Mouse (Mus musculus) ES-Bruce4 (cell line): ENCODE data around the gene Rybp. TPM values are rescaled to one million over a fixed set of nuclear protein-coding genes. Genes with fewer than 3 reads are reported as not detected.
A peak's percentile ranks its signal among the peaks of the same experiment; 100 is the strongest.

ENCODE experiments used
- H3K27ac ChIP-seq: 2 replicates; pipeline ENCODE4 v1.5.1; 2012; ENCODE audit warnings: low read length, inconsistent platforms; ENCODE audit not compliant: insufficient read depth
- H3K27me3 ChIP-seq: 2 replicates; pipeline ENCODE4 v1.6.1; 2012; ENCODE audit warnings: mild to moderate bottlenecking, low read length, inconsistent platforms; ENCODE audit not compliant: control insufficient read depth, poor library complexity, insufficient read depth, severe bottlenecking
- H3K36me3 ChIP-seq: 2 replicates; pipeline ENCODE4 v1.6.1; 2012; ENCODE audit warnings: inconsistent platforms, mild to moderate bottlenecking, low read length, moderate library complexity; ENCODE audit not compliant: control insufficient read depth, poor library complexity, insufficient read depth, severe bottlenecking
- H3K4me1 ChIP-seq: one replicate; pipeline ENCODE4 v1.8.1; 2011; ENCODE audit warnings: low read length; ENCODE audit not compliant: control insufficient read depth, insufficient read depth
- H3K4me3 ChIP-seq: 2 replicates; pipeline ENCODE4 v1.5.1; 2011; ENCODE audit warnings: low read depth, mild to moderate bottlenecking, low read length
- H3K9ac ChIP-seq: 2 replicates; pipeline ENCODE4 v1.6.1; 2012; ENCODE audit warnings: low read depth, mild to moderate bottlenecking, inconsistent platforms; ENCODE audit not compliant: poor library complexity, severe bottlenecking
- H3K9me3 ChIP-seq: replicated peaks from 2 replicates; pipeline ENCODE4 v1.6.1; 2012; ENCODE audit warnings: mild to moderate bottlenecking, low read length, inconsistent platforms; ENCODE audit not compliant: control insufficient read depth, poor library complexity, insufficient read depth, severe bottlenecking
- CTCF ChIP-seq: IDR thresholded peaks from one replicate; pipeline ENCODE4 v1.8.1; 2011; ENCODE audit warnings: low read depth, low read length
- EP300 ChIP-seq: IDR thresholded peaks from 2 replicates; pipeline ENCODE4 v1.6.1; 2011; ENCODE audit warnings: low read depth, low read length; ENCODE audit not compliant: insufficient read depth
- POLR2A ChIP-seq: IDR thresholded peaks from one replicate; pipeline ENCODE4 v1.8.1; 2011; ENCODE audit warnings: low read length; ENCODE audit not compliant: insufficient read depth
- polyA plus RNA-seq: library from polyadenylated mRNA; stranded (reverse); fragments of >200 nt; gene quantifications from 2 replicates; pipeline ENCODE4 v1.2.4, GENCODE M21; 2011; ENCODE audit warnings: low read depth; ENCODE audit not compliant: missing spikeins, insufficient read depth, insufficient read length

Gene Rybp
- polyA plus RNA-seq, 1 experiment = 124 TPM

GRCm38 (mm10) chr6:100270765-100271164 lies 16.5 kb downstream of the Rybp start:
- no peak for TF ChIP-seq EP300
- no peak for TF ChIP-seq CTCF
- TF ChIP-seq POLR2A = no peak
- no peaks in the 10 kb centered on the region; the same call in 1 of the 2 replicates for H3K36me3 ChIP-seq
- peaks cover 10% of the 10 kb centered on the region for H3K4me1 ChIP-seq
- H3K4me3 ChIP-seq = no peak overlapping the region
- H3K9me3 ChIP-seq = no peaks in the 10 kb centered on the region
- H3K27ac ChIP-seq = peak overlapping the region; percentile 77; the same call in 1 of the 2 replicates
- no peaks in the 10 kb centered on the region for H3K27me3 ChIP-seq
- no peak overlapping the region for H3K9ac ChIP-seq

DNA sequence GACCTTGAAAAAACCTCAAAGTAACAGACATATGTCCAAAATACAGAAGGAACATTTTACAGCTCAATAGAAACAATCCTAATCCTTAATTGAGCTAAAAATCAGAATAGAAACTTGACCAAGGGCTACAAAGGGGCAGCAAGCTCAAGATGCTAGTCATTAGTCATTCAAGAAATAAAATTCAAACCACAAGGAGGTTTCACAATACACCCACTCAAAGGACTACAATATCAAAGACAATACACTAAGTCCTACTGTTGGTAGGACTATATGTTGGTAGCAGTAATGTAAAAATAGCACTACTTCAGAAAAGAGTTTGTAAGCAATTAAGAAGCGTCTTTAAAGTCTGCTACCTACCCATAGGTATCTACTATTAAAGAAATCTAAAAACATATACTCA lies 27.7 kb downstream of the Rybp start:
- TF ChIP-seq EP300 (no peak), POLR2A (no peak), CTCF (no peak)
- H3K27me3 ChIP-seq = no peaks in the 10 kb centered on the region
- peaks cover 1% of the 10 kb centered on the region for H3K4me1 ChIP-seq
- no peak overlapping the region for H3K9ac ChIP-seq
- no peak overlapping the region for H3K4me3 ChIP-seq
- H3K36me3 ChIP-seq = no peaks in the 10 kb centered on the region; the same call in 1 of the 2 replicates
- H3K9me3 ChIP-seq = no peaks in the 10 kb centered on the region
- H3K27ac ChIP-seq = no peak overlapping the region

- Histone ChIP-seq H3K9ac (no peak overlapping the region), H3K4me3 (no peak overlapping the region), H3K27ac (no peak overlapping the region), H3K27me3 (no peaks in the 10 kb centered on the region), H3K36me3 (no peaks in the 10 kb centered on the region; the same call in 1 of the 2 replicates), H3K9me3 (no peaks in the 10 kb centered on the region), H3K4me1 (peaks cover 5% of the 10 kb centered on the region)
- TF ChIP-seq CTCF = no peak
Measured at GRCm38 (mm10) chr6:100258278-100258677, 29.0 kb downstream of the Rybp start.

DNA sequence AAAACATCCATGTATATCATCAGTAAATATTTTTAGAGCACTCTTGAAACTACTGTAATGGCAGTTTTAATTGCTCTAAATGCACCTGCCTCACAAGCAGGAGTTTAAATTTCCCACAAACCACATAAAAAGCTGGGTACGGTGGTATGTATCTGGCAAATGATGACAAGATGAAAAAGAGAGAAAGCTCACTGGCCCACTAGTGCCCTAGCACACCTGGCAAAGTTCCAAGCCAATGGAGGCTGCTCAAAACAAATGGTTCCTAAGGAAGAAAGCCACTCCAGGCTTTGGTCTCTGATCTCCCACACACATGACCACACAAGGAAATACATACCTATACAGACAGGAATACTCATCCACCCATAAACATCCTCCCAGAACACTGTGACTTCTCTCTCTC lies 31.9 kb downstream of the Rybp start:
- no peaks in the 10 kb centered on the region for H3K27me3 ChIP-seq
- no peak overlapping the region for H3K4me3 ChIP-seq
- peaks cover 1% of the 10 kb centered on the region; the same call in 1 of the 2 replicates for H3K36me3 ChIP-seq
- no peak overlapping the region for H3K27ac ChIP-seq
- no peak overlapping the region for H3K9ac ChIP-seq
- TF ChIP-seq POLR2A = no peak
- TF ChIP-seq EP300 = no peak
- TF ChIP-seq CTCF = no peak
- H3K4me1 ChIP-seq = peaks cover 5% of the 10 kb centered on the region
- no peaks in the 10 kb centered on the region for H3K9me3 ChIP-seq

GRCm38 (mm10) chr6:100254671-100255070 lies 32.6 kb downstream of the Rybp start:
- Histone ChIP-seq H3K27me3 (no peaks in the 10 kb centered on the region), H3K36me3 (peaks cover 2% of the 10 kb centered on the region; the same call in 1 of the 2 replicates), H3K9ac (no peak overlapping the region), H3K4me3 (no peak overlapping the region), H3K4me1 (peaks cover 5% of the 10 kb centered on the region), H3K27ac (no peak overlapping the region), H3K9me3 (no peaks in the 10 kb centered on the region)
- TF ChIP-seq CTCF = no peak
- no peak for TF ChIP-seq POLR2A
- TF ChIP-seq EP300 = no peak

DNA sequence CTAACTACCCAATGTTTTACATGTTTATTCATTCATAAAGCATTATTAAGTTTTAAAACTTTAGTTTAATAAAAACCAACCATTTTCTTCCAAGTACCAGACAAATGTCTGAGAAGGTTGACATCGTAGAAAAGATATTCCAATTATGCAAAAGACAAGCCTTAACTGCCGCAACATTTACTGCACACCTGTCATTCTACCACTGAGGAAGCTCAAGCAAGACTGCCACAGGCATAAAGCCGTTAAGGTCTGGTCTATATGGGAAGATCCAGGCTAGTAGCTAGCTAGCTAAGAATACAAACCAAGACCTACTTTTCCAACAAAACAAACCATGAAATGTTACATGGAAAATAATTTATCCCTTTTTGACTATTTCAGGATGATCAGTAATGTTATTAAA lies 42.8 kb downstream of the Rybp start:
- Histone ChIP-seq H3K9ac (no peak overlapping the region), H3K27ac (no peak overlapping the region), H3K9me3 (no peaks in the 10 kb centered on the region), H3K27me3 (no peaks in the 10 kb centered on the region), H3K4me1 (peaks cover 4% of the 10 kb centered on the region), H3K4me3 (no peak overlapping the region), H3K36me3 (peaks cover 7% of the 10 kb centered on the region; the same call in 1 of the 2 replicates)
- TF ChIP-seq POLR2A = no peak
- TF ChIP-seq EP300 = no peak
- no peak for TF ChIP-seq CTCF
